Mouse (Mus musculus) mammary gland, adult 2 months (tissue): Measurements from ENCODE around the gene Rbm4b. TPM values are rescaled to one million over a fixed set of nuclear protein-coding genes. Genes with fewer than 3 reads are reported as not detected.

Experiments
- polyA plus RNA-seq: library from polyadenylated mRNA; depleted of rRNA; stranded (reverse); fragments of >200 nt; gene quantifications from 2 replicates; pipeline ENCODE4 v1.2.3, GENCODE M21; 2012; ENCODE audit warnings: low replicate concordance; rRNA removed

The Rbm4b gene
- 7.6 and 8.1 TPM in 2 replicates for polyA plus RNA-seq

DNA sequence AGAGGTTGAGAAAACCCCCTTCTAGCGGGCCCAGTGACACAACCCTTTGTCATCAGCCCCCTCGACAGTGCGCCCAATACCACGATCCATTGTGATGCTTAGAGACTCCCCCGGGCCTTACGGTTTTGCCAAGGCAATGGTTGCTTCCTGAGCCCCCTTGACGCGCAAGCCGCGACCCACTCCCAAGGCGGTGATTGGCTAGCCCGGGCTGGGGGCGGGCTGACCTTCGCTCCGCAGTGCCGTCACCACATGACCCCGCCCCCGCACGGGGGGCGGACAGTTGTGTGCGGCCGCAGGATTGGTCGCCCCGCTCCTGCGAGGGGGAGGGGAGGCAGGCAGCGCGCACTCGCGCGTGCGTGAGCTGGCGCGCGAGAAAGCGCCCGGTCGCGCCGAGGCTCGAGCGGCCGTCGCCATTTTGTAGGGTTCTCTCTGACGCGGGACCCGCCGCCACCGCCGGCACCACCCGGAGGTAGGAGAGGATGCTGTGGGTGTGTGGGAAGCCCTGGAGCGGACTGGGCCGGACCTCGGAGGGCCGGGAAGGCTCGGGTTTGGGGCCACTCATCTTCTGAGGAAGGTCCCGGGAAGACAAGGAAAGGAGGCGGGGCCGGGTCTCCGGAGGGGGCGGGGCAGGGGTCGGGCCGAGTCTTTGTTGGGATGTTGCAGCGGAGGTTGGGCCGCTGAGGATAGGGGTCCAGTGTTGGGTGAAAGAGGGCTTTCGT is at the start of gene Rbm4b:
Gene Rbm4b (plus strand): TSS at position 305 of the 719 bp plus-strand sequence.

DNA sequence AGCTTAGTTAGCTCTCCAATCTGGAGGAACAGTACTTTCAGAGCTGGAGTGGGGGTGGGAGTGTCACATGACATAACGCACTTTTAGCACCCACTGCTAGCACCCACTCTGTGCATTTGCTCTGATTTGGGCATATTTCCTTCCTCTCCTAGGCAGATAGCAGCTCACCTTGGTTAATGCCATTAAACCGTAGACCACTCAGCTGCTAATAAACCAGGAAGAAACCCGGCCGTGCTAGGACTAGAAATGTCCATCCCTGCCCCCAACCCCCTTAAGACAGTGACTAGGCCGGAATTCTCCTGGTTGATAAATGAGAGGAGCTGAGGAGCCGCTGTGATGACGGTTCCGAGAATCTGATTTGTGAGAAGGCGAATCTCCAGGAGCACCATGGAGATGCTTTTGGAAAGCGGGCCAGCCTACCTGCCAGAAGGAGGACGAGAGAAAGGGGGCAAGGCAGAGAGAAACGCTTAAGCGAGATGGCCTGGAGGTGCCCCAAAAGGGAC is 45.1 kb upstream of the Rbm4b start, which contains the start of gene Sptbn2:
Gene Sptbn2 (plus strand): TSS at position 70 of the 503 bp plus-strand sequence.

DNA sequence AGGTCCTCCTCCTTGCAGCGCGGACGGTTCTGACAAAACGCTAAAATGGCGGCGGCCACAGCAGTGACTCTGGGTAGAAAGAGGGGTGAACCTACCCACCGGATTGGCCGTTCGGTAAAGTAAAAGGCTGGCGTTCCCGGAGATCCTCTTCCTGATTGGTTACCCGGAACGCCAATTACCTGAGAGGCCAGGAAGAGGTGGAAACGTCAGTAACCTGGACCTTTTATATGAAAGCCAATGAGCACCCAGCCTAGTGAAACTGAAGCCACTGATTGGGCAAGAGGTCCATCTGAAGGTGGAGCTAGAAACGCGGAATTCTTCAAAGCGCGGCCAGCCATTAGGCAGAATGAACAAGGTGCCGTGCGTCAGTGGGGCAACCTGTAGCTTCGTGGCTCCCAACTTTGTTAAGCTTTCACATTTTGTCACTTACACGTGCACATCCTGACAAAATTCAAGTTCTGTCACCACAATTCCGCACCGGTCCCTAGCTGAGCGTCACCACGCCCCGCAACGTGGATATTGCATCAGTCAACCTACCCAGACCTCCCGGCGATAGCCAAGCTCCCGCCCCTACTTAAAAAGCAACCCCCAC is 37.6 kb downstream of the Rbm4b start, which contains the start of gene Rbm4:
Gene Rbm4 (minus strand): TSS at position 71 of the 592 bp plus-strand sequence.

DNA sequence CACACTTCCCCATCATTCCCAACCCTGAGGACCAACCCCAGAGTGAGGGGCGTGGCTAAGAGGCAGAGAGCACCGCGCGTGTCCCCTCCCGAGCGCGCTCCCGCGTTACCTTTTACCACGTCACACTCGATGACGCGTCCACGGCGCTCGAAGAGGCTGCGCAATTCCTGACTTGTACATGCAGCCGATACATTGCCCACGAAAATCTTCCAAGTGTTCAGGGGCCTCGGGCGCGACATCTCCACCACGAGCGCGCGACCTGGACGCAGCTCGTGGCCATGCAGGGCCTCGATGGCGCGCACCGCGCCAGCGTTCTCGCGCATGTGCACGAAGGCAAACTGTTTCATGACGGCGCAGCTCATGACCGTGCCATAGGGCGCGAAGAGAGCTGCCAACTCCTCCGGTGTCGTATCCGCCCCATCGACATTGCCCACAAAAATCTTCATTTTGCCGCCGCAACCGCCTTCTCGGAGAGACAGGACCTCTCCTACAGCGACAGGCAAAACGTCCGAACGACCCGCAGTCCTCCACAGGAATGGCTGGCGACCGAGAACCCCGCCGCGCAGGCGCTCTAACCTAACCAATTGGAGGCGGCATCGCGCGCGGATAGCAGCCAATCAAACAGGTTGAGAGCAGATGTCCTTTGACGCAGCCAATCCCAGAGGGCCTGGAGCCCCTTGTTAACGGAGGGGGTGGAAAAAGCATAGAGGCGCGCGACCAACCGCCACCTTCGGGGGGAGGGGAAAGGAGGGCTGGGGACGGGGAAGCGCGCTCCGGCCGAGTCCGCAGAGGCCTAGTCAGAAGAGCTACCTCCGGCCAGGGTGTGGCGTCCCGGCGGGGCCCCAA is 55.0 kb downstream of the Rbm4b start, which contains the start of the genes Gm21992 and Rbm14:
Gene Gm21992 (minus strand): TSS at position 550 of the 846 bp plus-strand sequence.
Gene Rbm14 (minus strand): TSS at position 572 of the 846 bp plus-strand sequence.

Other genes starting within 250 kb of the Rbm4b start
- 548 and 804 TPM in 2 replicates for gene Pcx, start 246.0 kb upstream of the Rbm4b start, polyA plus RNA-seq
- gene Lrfn4, start 140.8 kb upstream of the Rbm4b start, polyA plus RNA-seq, result 12.3 and 26.6 TPM in 2 replicates
- 86.7 and 104 TPM in 2 replicates for gene Rce1, start 130.9 kb upstream of the Rbm4b start, polyA plus RNA-seq
- gene Gm960, start 57.8 kb upstream of the Rbm4b start, polyA plus RNA-seq, result 0.89 and 0.98 TPM in 2 replicates
- gene Sptbn2, start 45.3 kb upstream of the Rbm4b start, polyA plus RNA-seq, result 2.4 and 3.1 TPM in 2 replicates
- gene Rbm4, start 37.4 kb downstream of the Rbm4b start, polyA plus RNA-seq, result 30.1 and 37.6 TPM in 2 replicates
- gene Gm21992, start 55.1 kb downstream of the Rbm4b start, polyA plus RNA-seq, result 16.6 and 27.0 TPM in 2 replicates
- gene Rbm14, start 55.1 kb downstream of the Rbm4b start, polyA plus RNA-seq, result 47.0 and 81.2 TPM in 2 replicates
- gene Ccs, start 82.8 kb downstream of the Rbm4b start, polyA plus RNA-seq, result 28.5 and 29.5 TPM in 2 replicates
- 0.07 TPM in 1 of 2 replicates, not detected in the other for gene Ccdc87, start 82.9 kb downstream of the Rbm4b start, polyA plus RNA-seq
- gene Ctsf, start 98.6 kb downstream of the Rbm4b start, polyA plus RNA-seq, result 103 and 209 TPM in 2 replicates
- 0.54 and 894 TPM in 2 replicates for gene Actn3, start 121.4 kb downstream of the Rbm4b start, polyA plus RNA-seq
- gene Zdhhc24, start 122.2 kb downstream of the Rbm4b start, polyA plus RNA-seq, result 29.8 and 33.4 TPM in 2 replicates
- 2.7 and 4.2 TPM in 2 replicates for gene Bbs1, start 150.1 kb downstream of the Rbm4b start, polyA plus RNA-seq
- 87.1 and 105 TPM in 2 replicates for gene Dpp3, start 171.8 kb downstream of the Rbm4b start, polyA plus RNA-seq
- gene Peli3, start 186.6 kb downstream of the Rbm4b start, polyA plus RNA-seq, result 6.9 and 8.4 TPM in 2 replicates
- 19.5 and 24.0 TPM in 2 replicates for gene Mrpl11, start 205.7 kb downstream of the Rbm4b start, polyA plus RNA-seq
- gene Npas4, start 233.8 kb downstream of the Rbm4b start, polyA plus RNA-seq, result 0.47 and 0.59 TPM in 2 replicates